Mouse (Mus musculus): ENCODE measurements at regions not wholly inside any gene's neighbourhood (a gene's known extent, or its start where the extent isn't known, plus 50 kb on each side); places are given as distances from the start of the nearest gene placed in this dataset.

GRCm38 (mm10) chr8:10924526-10925199, 83.6 kb downstream of the Irs2 start:
- Histone ChIP-seq H3K9ac (ENCODE audit: low read depth, poor library complexity, severe bottlenecking) (peak overlapping the region; percentile 34), H3K9me3 (replicated peaks; ENCODE audit: control insufficient read depth, insufficient read depth, low read length, poor library complexity, severe bottlenecking) (no peaks in the 10 kb centered on the region), H3K4me1 (ENCODE audit: control insufficient read depth, insufficient read depth, low read length) (peaks cover 4% of the 10 kb centered on the region), H3K27ac (ENCODE audit: insufficient read depth, low read length) (peak overlapping the region; percentile 74), H3K4me3 (ENCODE audit: low read depth, low read length) (peak overlapping the region; percentile 31), H3K36me3 (ENCODE audit: control insufficient read depth, insufficient read depth, low read length, poor library complexity, severe bottlenecking) (no peaks in the 10 kb centered on the region), H3K27me3 (ENCODE audit: control insufficient read depth, insufficient read depth, low read length, poor library complexity, severe bottlenecking) (no peaks in the 10 kb centered on the region)
- TF ChIP-seq CTCF (IDR thresholded peaks at IDR 0.05; ENCODE audit: low read depth, low read length) = no peak
- TF ChIP-seq POLR2A (IDR thresholded peaks at IDR 0.05; ENCODE audit: insufficient read depth, low read length) = no peak
- peak; percentile 83 for TF ChIP-seq EP300 (IDR thresholded peaks at IDR 0.05; ENCODE audit: insufficient read depth, low read depth, low read length)

GRCm38 (mm10) chr8:10924001-10924490, 84.2 kb downstream of the Irs2 start:
- Histone ChIP-seq H3K36me3 (ENCODE audit: control insufficient read depth, insufficient read depth, low read length, poor library complexity, severe bottlenecking) (no peaks in the 10 kb centered on the region), H3K27me3 (ENCODE audit: control insufficient read depth, insufficient read depth, low read length, poor library complexity, severe bottlenecking) (no peaks in the 10 kb centered on the region), H3K27ac (ENCODE audit: insufficient read depth, low read length) (peak overlapping the region; percentile 74), H3K9me3 (replicated peaks; ENCODE audit: control insufficient read depth, insufficient read depth, low read length, poor library complexity, severe bottlenecking) (no peaks in the 10 kb centered on the region), H3K9ac (ENCODE audit: low read depth, poor library complexity, severe bottlenecking) (peak overlapping the region; percentile 53; the same call in 1 of the 2 replicates), H3K4me3 (ENCODE audit: low read depth, low read length) (peak overlapping the region; percentile 41), H3K4me1 (ENCODE audit: control insufficient read depth, insufficient read depth, low read length) (peaks cover 4% of the 10 kb centered on the region)
- no peak for TF ChIP-seq POLR2A (IDR thresholded peaks at IDR 0.05; ENCODE audit: insufficient read depth, low read length)
- TF ChIP-seq CTCF (IDR thresholded peaks at IDR 0.05; ENCODE audit: low read depth, low read length) = no peak
- no peak for TF ChIP-seq EP300 (IDR thresholded peaks at IDR 0.05; ENCODE audit: insufficient read depth, low read depth, low read length)

- Histone ChIP-seq H3K36me3 (ENCODE audit: control insufficient read depth, insufficient read depth, low read length, poor library complexity, severe bottlenecking) (no peaks in the 10 kb centered on the region), H3K9me3 (replicated peaks; ENCODE audit: control insufficient read depth, insufficient read depth, low read length, poor library complexity, severe bottlenecking) (no peaks in the 10 kb centered on the region), H3K4me1 (ENCODE audit: control insufficient read depth, insufficient read depth, low read length) (peaks cover 4% of the 10 kb centered on the region), H3K27me3 (ENCODE audit: control insufficient read depth, insufficient read depth, low read length, poor library complexity, severe bottlenecking) (no peaks in the 10 kb centered on the region), H3K9ac (ENCODE audit: low read depth, poor library complexity, severe bottlenecking) (peak overlapping the region; percentile 53), H3K4me3 (ENCODE audit: low read depth, low read length) (peak overlapping the region; percentile 41), H3K27ac (ENCODE audit: insufficient read depth, low read length) (peak overlapping the region; percentile 54)
- TF ChIP-seq EP300 (IDR thresholded peaks at IDR 0.05; ENCODE audit: insufficient read depth, low read depth, low read length) (0 out of 2 replicates have a peak, but pooled peaks have one; percentile 44), POLR2A (IDR thresholded peaks at IDR 0.05; ENCODE audit: insufficient read depth, low read length) (no peak)
Measured at GRCm38 (mm10) chr8:10923071-10924000, 84.9 kb downstream of the Irs2 start.

- Histone ChIP-seq H3K36me3 (ENCODE audit: control insufficient read depth, insufficient read depth, low read length, poor library complexity, severe bottlenecking) (no peaks in the 10 kb centered on the region), H3K4me3 (ENCODE audit: low read depth, low read length) (no peak overlapping the region), H3K27me3 (ENCODE audit: control insufficient read depth, insufficient read depth, low read length, poor library complexity, severe bottlenecking) (no peaks in the 10 kb centered on the region), H3K4me1 (ENCODE audit: control insufficient read depth, insufficient read depth, low read length) (peaks cover 4% of the 10 kb centered on the region), H3K9me3 (replicated peaks; ENCODE audit: control insufficient read depth, insufficient read depth, low read length, poor library complexity, severe bottlenecking) (no peaks in the 10 kb centered on the region), H3K27ac (ENCODE audit: insufficient read depth, low read length) (no peak overlapping the region), H3K9ac (ENCODE audit: low read depth, poor library complexity, severe bottlenecking) (no peak overlapping the region)
- no peak for TF ChIP-seq EP300 (IDR thresholded peaks at IDR 0.05; ENCODE audit: insufficient read depth, low read depth, low read length)
- no peak for TF ChIP-seq POLR2A (IDR thresholded peaks at IDR 0.05; ENCODE audit: insufficient read depth, low read length)
- no peak for TF ChIP-seq CTCF (IDR thresholded peaks at IDR 0.05; ENCODE audit: low read depth, low read length)
Measured at GRCm38 (mm10) chr8:10922209-10923030, 85.8 kb downstream of the Irs2 start.

GRCm38 (mm10) chr8:10921439-10922191, 86.6 kb downstream of the Irs2 start:
- H3K4me1 ChIP-seq (ENCODE audit: control insufficient read depth, insufficient read depth, low read length) = peaks cover 4% of the 10 kb centered on the region
- no peak overlapping the region for H3K9ac ChIP-seq (ENCODE audit: low read depth, poor library complexity, severe bottlenecking)
- TF ChIP-seq EP300 (IDR thresholded peaks at IDR 0.05; ENCODE audit: insufficient read depth, low read depth, low read length) (0 out of 2 replicates have a peak, but pooled peaks have one; percentile 9), CTCF (IDR thresholded peaks at IDR 0.05; ENCODE audit: low read depth, low read length) (no peak)
- H3K4me3 ChIP-seq (ENCODE audit: low read depth, low read length) = no peak overlapping the region
- H3K27me3 ChIP-seq (ENCODE audit: control insufficient read depth, insufficient read depth, low read length, poor library complexity, severe bottlenecking) = no peaks in the 10 kb centered on the region
- H3K36me3 ChIP-seq (ENCODE audit: control insufficient read depth, insufficient read depth, low read length, poor library complexity, severe bottlenecking) = no peaks in the 10 kb centered on the region
- H3K27ac ChIP-seq (ENCODE audit: insufficient read depth, low read length) = no peak overlapping the region; the same call in 1 of the 2 replicates
- no peaks in the 10 kb centered on the region for H3K9me3 ChIP-seq (replicated peaks; ENCODE audit: control insufficient read depth, insufficient read depth, low read length, poor library complexity, severe bottlenecking)
